Mouse (Mus musculus) kidney, postnatal 36 days (tissue): ENCODE measurements at regions not wholly inside any gene's neighbourhood (a gene's known extent, or its start where the extent isn't known, plus 50 kb on each side); places are given as distances from the start of the nearest gene placed in this dataset.

Experiments
- DNase-seq, 2 experiments: peaks; one replicate each; pipeline ENCODE4 v3.0.0; 2021 to 2022; ENCODE audit warnings: mixed read lengths in 2 of 2

DNA sequence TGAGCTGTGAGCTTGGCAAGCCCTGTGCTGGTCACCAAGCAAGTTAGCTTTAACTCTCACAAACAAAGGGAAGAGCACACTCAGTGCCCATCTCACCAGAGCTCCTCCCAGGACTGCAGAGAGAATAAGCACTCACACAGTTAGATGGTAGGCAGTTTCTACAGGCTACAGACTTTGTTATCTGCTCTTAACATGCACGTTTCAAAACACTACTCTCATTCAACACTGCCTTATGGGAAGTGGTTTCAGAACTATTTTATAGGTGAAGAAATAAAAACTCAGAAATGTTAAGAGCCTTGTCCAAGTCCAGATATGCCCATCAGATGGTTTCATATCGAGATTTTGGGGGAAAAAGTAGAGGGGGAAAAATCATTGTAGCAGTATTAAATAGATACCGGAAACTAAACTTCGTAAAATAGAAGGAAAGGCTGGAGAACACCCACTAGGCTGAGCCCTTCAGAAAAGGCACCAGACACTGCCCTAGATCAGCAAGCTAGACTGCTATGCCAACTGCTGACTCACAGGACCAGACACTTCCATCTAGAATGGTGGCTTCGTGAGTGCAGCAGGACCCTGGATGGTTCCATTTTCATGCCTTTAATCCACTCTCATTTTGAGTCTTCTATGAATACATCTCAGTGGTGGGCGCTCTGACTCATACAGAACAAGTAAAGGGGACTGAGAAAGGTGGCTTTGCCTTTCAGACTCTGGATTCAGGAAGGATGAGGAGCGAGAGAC is 51.3 kb upstream of the Serbp1 start:
- DNase-seq, result no peak

DNA sequence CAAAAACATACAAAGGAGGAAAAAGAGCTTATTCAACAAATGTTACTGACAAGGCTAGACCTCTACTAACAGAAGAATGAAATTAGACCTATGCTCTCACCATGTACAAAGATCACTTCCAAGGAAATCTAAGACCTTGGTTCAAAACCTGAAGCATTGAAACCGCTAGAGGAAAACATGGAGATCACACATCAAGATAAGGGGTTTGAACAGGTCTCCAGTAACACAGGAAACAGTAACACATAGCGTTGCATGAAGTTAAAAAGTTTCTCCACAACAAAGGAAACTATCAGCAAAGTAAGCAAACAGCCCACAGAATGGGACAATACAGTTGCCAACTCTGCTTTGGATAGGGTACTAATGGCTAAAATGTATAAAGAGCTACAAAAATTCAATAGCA is 53.3 kb upstream of the Serbp1 start:
- no peak for DNase-seq

DNA sequence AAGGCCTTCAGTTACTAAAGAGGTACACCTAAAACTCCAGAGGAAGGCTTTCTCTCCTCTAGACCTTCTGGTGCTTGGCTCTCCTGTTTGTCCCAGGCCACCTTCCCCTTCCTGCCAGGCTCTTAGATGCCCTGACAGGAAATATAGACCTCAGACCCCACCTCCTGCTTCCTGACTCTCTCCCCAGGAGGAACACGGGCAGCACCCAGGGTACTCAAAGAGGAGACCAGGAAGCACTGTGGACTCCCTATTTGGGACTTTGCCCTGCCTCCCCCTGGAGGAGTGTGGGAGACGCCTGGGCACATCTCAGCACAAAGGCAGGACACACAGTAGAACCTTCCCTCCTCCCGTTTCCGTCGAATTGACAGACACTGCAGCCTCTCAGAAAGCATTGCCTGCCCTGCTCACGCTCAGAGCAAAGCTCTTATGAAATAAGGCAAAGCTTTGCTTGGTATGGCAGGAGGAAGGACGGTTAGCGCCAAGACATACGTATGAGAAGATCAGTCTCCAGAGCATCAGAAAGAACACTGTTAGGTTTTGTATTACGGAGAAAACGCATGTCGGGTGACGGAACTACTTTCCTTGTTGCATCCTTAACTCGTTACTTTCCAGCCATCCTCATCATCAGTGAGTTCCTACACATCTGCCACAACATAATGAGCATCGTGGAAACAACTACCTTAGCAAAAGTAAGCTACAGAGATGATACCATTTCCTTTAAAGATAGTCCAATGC is 54.3 kb upstream of the Serbp1 start:
- no peak for DNase-seq

DNA sequence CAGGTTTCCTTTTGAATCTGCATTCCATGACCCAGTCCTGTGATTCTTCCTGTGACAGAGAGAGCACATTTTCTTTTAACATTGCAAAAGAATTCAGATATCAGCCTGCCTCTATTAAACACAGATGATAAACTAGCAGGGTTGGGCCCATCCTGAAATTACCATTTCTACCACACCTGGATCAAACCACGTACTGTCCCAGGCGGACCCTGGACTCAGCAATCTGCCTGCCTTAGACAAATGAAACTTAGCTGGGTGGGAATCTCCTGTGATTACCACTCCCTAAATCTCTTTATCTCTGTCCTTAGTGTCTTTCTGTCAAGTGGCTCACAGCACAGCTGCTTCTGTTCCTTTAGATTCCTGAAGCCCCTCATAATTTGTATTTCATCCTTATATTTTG is 55.5 kb upstream of the Serbp1 start:
- no peak for DNase-seq

DNA sequence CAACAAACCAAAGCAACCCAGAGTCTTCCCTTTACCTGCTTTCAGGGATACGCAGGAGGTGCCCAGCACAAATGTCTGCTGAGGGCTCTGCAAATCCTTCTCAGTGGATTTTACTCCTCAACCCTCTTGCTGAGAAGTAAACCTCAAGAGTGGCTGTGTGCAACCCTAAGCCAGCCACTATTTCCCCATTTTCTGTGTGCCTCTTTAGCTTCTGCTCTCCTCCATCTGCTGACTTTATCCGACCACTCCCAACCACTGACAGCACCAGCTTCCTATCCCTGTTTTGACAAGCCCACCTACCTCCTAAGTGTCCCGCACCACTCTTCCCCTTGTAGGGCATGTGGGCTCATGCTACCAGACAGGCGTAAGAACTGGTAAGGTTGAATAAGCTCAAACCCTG is 56.5 kb upstream of the Serbp1 start:
- DNase-seq, result no peak

DNA sequence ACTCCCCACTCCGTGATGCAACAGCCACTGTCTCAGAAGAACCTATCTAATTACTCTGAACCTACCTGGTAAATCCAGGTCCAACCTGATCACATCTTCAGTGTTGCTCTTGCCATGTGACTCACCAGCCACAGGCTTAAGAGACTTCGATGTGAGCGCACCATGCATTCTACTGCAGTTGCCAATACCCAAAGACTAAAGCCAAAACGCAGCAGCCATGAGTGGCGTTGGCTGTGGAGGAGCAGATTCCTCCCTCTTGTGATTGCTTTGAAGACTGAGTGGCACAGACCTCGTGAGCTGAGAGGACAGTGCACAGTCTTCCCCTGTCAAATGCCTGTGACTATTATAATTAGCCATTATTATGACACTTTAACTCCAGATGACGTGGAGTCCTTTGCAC is 58.6 kb upstream of the Serbp1 start:
- no peak for DNase-seq

DNA sequence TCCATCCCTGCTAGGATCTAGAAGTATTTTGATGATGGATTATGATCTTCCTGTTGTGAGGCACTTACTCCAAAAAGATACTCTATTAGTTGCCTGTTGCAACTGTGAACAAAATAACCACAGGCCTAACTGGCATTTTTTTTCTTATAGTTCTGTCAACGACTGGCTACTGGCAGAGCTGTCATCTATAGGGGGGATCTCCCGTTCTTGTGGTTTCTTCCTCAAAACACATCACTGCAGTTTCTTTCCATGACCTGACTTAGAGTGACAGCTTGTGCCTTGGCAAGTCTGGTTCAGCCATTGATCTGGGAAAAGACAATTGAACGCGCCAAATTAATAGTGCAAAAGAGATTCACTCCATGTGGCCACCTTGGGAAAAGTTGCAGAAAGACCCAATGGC is 59.4 kb upstream of the Serbp1 start:
- no peak for DNase-seq

DNA sequence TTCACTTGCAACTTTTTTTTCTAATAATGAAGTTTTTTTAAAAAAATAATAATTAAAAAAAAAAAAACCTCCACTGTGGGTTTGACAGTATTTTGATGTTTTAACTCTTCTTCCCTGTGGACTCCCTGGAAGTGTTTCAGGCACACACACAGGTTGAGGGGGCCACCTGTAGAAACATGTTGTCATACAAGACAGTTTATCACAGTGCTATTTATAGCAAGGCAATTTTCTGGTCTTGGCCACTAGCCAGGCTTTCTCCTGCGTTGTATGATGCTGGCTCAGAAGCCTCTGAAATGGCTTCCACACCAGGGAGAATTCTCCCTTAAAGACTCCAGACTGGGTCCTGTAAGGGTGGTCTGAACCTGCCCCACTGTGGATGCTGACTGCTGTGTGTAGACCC is 59.9 kb upstream of the Serbp1 start:
- DNase-seq, result peak in 1 of 2 experiments; percentile 22

DNA sequence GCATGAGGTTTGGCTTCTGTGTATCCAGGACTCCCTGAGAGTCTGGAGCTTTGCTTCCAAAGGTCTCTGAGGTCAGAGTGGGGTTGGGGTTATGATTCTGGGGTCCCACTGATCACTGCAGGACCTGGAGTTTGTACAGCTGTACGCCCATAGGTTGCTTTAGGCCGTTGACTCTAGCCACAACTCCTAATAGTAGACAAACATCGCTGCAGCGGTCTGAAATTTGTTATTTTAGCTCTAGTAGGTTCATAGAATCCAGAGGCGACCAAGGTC is 67.4 kb upstream of the Serbp1 start:
- DNase-seq, result no peak

DNA sequence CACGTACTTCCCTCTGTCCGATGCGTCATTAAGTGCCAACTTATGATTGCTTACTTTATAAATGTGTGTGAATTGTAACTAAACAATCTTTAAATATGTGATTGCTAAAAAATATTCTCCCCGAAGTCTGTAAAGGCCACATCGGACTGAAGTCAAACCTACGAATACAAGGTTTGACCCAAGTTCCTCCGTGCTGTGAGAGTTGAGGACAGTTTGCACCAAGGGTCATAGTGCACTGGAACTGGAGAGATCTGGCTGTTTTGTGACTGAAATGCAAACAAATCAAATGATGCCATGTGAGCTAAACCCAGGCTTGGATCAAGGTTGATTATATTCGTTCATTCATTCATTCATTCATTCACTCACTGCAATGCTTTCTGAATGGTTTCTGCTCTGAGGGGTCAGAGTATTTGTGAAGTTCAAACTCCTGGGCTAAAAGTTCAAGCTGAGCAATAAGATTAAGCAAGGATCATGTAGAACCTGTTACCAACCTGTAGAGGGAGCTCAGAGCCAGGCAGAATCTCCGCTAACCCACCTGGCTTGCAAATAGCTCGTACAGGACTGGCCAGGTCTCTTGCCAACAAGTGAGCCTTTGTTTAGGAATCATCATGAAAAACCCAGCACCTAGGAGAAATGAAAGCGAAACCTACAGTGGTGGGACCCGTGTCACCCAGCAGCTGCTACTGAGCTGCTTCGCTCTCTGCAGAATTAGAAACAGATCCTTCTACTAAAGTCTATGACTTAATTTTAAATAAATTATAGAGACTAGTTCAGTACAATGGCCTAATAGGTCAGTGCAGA is 67.9 kb upstream of the Serbp1 start:
- peak; percentile 72 to 73 for DNase-seq

DNA sequence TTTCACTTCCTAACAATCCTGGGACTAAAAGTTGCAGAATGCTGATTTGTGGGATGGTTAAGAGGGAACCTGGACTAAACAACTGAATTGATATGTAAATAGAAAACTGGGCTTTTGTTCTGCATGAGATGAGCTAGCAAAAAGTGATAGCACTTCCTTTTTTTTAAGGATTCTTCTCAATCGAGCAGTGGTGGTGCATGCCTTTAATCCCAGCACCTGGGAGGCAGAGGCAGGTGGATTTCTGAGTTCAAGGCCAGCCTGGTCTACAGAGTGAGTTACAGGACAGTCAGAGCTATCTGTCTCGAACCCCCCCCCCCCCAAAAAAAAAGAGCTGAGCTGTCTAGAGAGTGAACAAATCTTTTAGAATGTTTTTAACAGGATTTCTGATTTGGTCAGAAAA is 69.2 kb upstream of the Serbp1 start:
- no peak for DNase-seq

DNA sequence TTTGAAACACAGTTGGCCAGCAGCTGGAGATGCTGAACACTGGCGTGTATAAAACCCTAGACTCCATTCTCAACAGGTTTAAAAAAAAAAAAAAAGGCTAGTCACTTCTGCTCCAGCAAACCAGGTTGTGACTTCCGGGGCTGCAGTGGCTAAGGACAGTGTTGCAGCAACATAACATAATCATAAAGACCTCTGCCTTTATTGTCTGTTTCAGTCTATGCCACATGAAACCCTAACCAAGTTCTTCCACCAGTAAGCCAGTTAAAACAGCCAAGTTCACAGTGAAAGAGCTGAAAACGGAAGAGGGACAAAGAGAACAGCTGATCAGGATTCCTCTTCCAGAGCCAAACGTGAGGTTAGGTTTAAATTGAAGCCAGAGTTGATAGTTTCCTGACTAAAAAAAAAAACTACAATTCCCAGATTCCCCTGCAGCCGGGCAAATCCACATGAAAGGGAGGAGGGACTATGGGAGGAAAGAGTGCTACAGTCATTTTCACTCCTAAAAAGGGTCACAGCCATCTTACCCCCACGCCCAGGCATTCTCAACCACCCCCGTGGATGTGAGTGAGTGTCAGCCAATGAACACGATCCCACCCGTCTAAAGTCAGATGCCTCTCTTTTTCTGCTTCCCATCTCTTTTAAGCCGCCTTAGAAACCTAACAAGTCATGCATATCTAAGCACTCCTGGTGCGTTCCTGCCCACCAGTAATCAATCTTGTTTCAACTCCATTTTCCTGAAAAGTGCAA is 69.8 kb upstream of the Serbp1 start:
- peak; percentile 54 to 68 for DNase-seq

DNA sequence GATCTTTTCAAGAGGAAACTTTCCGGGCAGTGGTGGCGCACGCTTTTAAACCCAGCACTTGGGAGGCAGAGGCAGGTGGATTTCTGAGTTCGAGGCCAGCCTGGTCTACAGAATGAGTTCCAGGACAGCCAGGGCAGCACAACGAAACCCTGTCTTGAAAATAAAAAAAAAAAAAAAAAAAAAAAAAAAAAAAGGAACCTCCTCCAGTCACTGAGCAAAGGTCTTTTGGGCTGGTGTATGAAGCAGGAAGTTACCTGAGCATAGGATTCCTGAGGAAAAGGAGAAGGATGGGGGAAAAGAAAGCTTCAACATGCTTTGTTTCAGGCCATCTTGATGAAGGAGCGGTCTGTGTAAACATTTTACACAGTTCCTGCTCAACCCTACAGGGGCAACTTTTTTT is 72.9 kb upstream of the Serbp1 start:
- DNase-seq, result no peak

DNA sequence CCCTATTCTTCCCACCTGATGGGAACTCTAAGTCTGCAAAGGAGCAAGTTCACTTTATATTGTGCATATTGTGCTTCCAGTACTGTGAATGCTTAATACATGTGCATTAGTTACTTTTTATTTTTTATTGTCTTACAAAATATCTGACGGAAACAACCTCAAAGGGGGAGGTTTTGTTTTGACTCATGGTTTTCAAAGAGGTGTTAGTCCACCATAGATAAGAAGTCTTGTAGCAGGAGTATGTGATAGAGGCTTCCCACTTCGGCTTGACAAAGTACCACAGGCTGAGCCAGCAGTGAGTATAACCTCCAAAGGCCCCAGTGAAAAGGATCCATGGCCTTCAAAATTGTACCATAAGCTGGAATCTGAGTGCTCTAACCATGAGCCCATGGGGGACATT is 74.0 kb upstream of the Serbp1 start:
- DNase-seq, result no peak

DNA sequence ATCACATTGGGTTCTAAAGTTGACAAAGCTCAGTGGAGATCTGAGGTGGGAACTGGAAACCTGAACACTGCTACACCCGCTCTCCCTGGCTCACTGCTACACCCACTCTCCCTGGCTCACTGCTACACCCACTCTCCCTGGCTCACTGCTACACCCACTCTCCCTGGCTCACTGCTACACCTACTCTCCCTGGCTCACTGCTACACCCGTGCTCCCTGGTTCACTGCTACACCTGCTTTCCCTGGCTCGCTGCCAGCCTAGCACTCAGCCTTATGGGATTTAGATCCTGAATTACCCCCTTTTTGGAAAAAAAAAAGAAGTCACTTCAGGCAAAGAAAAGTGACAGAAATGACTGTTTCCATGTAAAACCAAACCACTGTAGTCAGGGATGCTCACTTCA is 75.2 kb upstream of the Serbp1 start:
- no peak for DNase-seq

DNA sequence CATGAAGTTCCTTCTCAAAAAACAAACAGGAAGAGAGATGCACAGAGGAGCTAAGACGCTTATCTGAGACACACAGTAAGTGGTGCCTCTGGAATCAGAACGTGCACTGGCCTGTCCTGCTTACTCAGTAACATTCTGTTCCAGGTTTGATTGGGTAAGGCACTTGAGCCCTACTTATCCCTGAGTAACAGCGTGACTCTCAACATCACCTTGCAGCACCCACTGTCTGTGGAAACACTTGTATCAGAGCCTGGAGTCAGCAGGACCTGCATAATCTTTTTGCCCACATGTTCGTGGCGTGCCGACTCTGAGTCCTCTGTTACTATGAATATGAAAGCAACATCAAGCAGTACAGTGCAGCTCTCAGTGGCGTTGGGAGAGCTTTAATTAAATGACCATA is 76.4 kb upstream of the Serbp1 start:
- no peak for DNase-seq

DNA sequence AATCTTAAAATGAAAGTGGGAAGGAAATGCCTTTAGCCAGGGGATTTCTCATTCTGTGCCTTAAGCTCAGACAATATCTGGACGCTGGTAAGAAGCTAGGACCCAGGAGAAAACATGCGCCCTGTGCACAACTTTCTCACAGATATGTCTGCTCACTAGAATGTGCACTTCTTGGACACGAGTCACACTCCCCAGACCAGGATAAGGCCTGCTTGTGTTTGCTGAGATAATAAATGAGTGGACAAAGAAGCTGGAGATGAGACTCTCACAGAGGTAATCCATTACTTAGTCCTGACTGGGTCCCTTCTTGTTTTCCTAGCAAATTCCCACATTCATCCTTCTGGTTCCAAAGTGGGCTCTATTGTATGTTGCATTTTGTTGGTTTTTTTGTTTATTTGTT is 77.4 kb upstream of the Serbp1 start:
- no peak for DNase-seq

DNA sequence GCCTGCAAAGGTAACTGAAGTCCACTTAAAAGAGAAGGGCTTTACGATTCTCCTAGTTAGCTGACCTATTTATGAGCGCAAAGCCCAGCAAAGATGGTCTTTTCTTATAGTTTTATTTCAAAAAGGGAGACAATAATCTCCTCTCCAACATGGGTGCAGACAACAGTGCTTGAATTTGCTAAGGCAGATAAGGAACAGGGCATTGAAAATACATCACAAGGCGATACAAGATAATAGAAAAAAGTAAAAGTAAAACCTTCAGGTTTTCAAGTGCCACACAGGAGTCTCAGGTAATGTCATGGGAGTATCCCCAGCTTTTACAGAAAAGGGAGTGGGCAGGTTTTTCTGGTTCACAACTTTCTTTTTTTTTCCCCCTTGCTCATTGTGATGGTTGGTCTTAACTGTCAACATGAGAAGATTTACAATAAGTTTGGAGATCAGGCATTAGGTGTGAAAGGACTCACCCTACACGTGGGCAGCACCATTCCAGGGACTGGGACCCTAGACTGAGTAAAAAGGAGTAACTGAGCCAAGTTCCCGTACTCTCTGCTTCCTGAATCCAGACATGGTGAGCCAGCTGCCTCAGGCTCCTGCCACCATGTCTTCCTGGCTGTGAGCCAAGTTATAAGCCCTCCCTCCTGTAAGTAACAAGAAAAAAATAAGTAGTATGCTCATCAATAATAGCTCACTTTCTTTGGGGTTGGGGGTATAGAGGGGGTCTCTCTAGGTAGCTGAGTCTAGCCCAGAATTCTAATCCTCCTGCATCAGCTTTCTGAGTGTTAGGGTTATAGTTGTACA is 78.1 kb upstream of the Serbp1 start:
- no peak for DNase-seq

DNA sequence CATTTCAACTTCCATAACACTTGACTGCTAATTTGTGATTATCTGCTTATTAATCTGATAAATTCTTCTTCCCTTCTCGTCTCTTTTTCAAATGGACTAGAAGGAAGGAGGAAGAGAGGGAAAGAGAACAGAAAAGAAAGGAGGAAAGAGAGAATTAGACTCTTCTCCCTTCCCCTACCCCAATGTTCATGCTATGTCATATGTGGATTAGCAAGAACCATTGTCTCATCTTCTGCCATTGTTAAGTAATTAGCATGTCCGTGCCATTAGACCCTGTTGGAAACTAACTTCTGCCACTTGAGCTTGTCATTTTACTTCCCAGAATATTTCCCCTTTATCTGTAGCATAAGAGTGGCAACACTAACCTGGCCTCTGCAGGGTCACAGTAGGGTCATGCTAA is 78.8 kb upstream of the Serbp1 start:
- DNase-seq, result no peak

DNA sequence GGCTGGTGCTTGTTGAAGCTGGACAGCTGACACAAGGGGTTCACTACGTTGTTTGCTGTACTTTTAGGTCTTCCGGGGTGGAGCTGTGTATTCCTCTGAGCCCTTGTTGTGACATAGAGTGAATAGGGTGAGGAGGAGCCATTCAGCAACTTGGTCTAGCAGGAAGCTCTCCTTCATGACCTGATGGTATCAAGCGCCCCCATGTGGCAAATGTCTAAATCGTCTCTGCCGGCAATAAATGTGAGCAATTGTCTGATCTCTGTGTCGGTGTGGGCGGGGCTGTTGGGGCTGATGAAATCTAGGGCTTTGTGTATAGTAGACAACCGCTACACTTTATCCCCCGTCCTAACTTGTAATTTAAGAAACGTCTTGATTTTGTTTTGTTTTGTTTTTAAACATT is 79.2 kb upstream of the Serbp1 start:
- DNase-seq, result peak; percentile 89 to 94

DNA sequence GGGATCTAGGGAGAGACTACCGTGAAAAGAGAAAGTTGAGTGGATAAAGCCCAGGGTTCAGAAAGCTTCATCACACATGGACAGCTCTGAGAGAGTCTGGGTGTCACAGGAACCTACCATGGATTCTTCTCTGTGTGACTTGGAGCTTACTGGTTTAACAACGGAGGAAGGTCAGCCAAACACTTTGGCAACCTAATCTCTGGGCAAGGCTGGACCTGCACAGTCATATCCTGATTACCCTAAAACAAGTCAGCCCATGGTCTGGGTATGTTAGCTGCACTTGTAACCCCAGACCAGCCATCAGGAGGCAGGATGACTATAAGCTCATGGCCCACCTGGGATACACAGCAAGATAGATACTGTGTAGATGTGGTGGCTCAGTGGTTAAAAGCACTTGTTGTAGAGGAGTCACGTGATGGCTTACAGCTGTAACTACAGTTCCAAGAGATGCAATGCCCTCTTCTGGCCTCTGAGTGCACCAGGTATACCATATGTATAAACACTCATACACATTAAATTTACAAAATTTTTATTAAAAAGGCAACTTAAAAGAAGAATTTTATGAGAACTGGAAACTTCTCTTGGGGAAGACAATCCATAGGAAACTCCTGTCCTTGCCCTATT is 85.0 kb upstream of the Serbp1 start:
- no peak for DNase-seq

DNA sequence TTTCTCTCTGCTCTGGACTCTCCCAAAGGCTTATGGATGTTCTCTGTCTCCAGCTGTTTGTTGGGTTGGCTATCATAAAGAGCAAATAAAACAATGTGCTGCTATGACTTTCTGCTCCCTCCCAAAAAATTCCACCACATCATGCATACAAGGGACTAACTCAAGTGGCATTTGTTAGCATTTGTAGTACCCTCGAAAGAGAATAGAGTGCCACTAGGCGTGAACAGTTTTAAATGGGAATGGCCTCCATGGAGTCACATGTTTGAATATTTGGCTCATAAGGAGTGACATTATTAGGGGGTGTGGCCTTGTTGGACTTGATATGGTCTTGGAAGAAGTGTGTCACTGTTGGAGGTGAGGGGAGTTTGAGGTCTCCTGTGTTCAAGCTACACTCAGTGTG is 86.5 kb upstream of the Serbp1 start:
- DNase-seq, result no peak
